Mouse (Mus musculus) E14TG2a.4 (cell line): ENCODE data around the gene Ern1.

Source experiments
- CTCF ChIP-seq: conservative IDR thresholded peaks from 2 replicates; pipeline ENCODE4 v1.5.1; 2014; ENCODE audit warnings: low read length
- POU5F1 ChIP-seq: IDR thresholded peaks from 2 replicates; pipeline ENCODE4 v1.6.1; 2014; ENCODE audit warnings: low read length, borderline replicate concordance

GRCm38 (mm10) chr11:106440318-106440717 is 47.3 kb downstream of the Ern1 start:
- no peak for TF ChIP-seq CTCF
- TF ChIP-seq POU5F1: no peak
